Mouse (Mus musculus) myocyte (in vitro differentiated cells): ENCODE measurements at regions not wholly inside any gene's neighbourhood (a gene's known extent, or its start where the extent isn't known, plus 50 kb on each side); places are given as distances from the start of the nearest gene placed in this dataset.
A peak's percentile ranks its signal among the peaks of the same experiment; 100 is the strongest.

Source experiments
- H3K27me3 ChIP-seq: one replicate; pipeline ENCODE4 v1.6.1; 2011; ENCODE audit not compliant: control insufficient read depth, insufficient read depth, insufficient read length
- H3K36me3 ChIP-seq: one replicate; pipeline ENCODE4 v1.6.1; 2011; ENCODE audit not compliant: control insufficient read depth, insufficient read depth
- H3K4me2 ChIP-seq: one replicate; pipeline ENCODE4 v1.6.1; 2011; ENCODE audit warnings: low read depth, control low read depth
- H3K4me3 ChIP-seq: one replicate; pipeline ENCODE4 v1.5.1; 2011; ENCODE audit warnings: mild to moderate bottlenecking, control low read depth, moderate library complexity
- H3K79me2 ChIP-seq: one replicate; pipeline ENCODE4 v1.6.1; 2011; ENCODE audit not compliant: control insufficient read depth, insufficient read depth
- H3ac ChIP-seq: one replicate; pipeline ENCODE4 v1.6.1; 2011; ENCODE audit not compliant: control insufficient read depth, insufficient read length
- CEBPB ChIP-seq: IDR thresholded peaks from 2 replicates; pipeline ENCODE4 v1.6.1; 2011; ENCODE audit warnings: mild to moderate bottlenecking, moderate library complexity; ENCODE audit not compliant: poor library complexity, insufficient read depth, severe bottlenecking
- E2F4 ChIP-seq: IDR thresholded peaks from one replicate; pipeline ENCODE4 v1.6.1; 2011; ENCODE audit warnings: mild to moderate bottlenecking, control low read depth, moderate library complexity; ENCODE audit not compliant: insufficient read depth
- MAX ChIP-seq: IDR thresholded peaks from one replicate; pipeline ENCODE4 v1.6.1; 2011; ENCODE audit warnings: low read depth, mild to moderate bottlenecking, control low read depth
- MYOD1 ChIP-seq, 3 experiments: IDR thresholded peaks; one replicate each; pipeline ENCODE4 v1.6.1; 2011; ENCODE audit warnings: control low read depth in 2 of 3, low read depth in 2 of 3, mild to moderate bottlenecking in 2 of 3, moderate library complexity in 1 of 3; ENCODE audit not compliant: insufficient read length in 2 of 3, control insufficient read depth in 1 of 3
- MYOG ChIP-seq, 3 experiments: IDR thresholded peaks; one replicate each; pipeline ENCODE4 v1.6.1; 2011; ENCODE audit warnings: control low read depth in 2 of 3, low read depth in 2 of 3, mild to moderate bottlenecking in 2 of 3; ENCODE audit not compliant: insufficient read length in 2 of 3, control insufficient read depth in 1 of 3, insufficient read depth in 1 of 3
- POLR2A ChIP-seq: IDR thresholded peaks from one replicate; pipeline ENCODE4 v1.6.1; 2011; ENCODE audit warnings: low read depth, mild to moderate bottlenecking, control low read depth, moderate library complexity; ENCODE audit not compliant: insufficient read length
- POLR2AphosphoS2 ChIP-seq: IDR thresholded peaks from one replicate; pipeline ENCODE4 v1.6.1; 2011; ENCODE audit warnings: low read depth, control low read depth; ENCODE audit not compliant: insufficient read length
- REST ChIP-seq: IDR thresholded peaks from one replicate; pipeline ENCODE4 v1.6.1; 2011; ENCODE audit warnings: mild to moderate bottlenecking, control low read depth, moderate library complexity; ENCODE audit not compliant: insufficient read depth, insufficient read length
- SRF ChIP-seq: IDR thresholded peaks from one replicate; pipeline ENCODE4 v1.6.1; 2011; ENCODE audit warnings: low read depth; ENCODE audit not compliant: control insufficient read depth, insufficient read length
- TCF12 ChIP-seq: IDR thresholded peaks from one replicate; pipeline ENCODE4 v1.6.1; 2011; ENCODE audit warnings: mild to moderate bottlenecking, control low read depth; ENCODE audit not compliant: poor library complexity, insufficient read depth, severe bottlenecking
- TCF3 ChIP-seq: IDR thresholded peaks from one replicate; pipeline ENCODE4 v1.6.1; 2011; ENCODE audit warnings: low read depth, control low read depth; ENCODE audit not compliant: insufficient read length
- USF1 ChIP-seq: IDR thresholded peaks from one replicate; pipeline ENCODE4 v1.6.1; 2011; ENCODE audit warnings: low read depth, mild to moderate bottlenecking, control low read depth, moderate library complexity

- Histone ChIP-seq H3K27me3 (no peaks in the 10 kb centered on the region), H3K4me2 (no peak overlapping the region), H3K4me3 (no peak overlapping the region), H3K36me3 (no peaks in the 10 kb centered on the region), H3K79me2 (no peaks in the 10 kb centered on the region), H3ac (no peak overlapping the region)
- TF ChIP-seq MAX = no peak
- no peak for TF ChIP-seq USF1
- TF ChIP-seq MYOD1 (IDR thresholded peaks at IDR 0.05; ENCODE audit: control insufficient read depth in 1 of 3, insufficient read length in 2 of 3, low read depth in 2 of 3) = no peak
- TF ChIP-seq E2F4 = no peak
- no peak for TF ChIP-seq TCF12
- TF ChIP-seq POLR2AphosphoS2 = no peak
- no peak for TF ChIP-seq MYOG (IDR thresholded peaks at IDR 0.05; ENCODE audit: control insufficient read depth in 1 of 3, insufficient read depth in 1 of 3, insufficient read length in 2 of 3, low read depth in 2 of 3)
- TF ChIP-seq POLR2A = no peak
- no peak for TF ChIP-seq SRF
Observed at GRCm38 (mm10) chr10:118956352-118956751, 86.3 kb upstream of the Dyrk2 start.

- Histone ChIP-seq H3K27me3 (no peaks in the 10 kb centered on the region), H3K4me2 (no peak overlapping the region), H3ac (no peak overlapping the region), H3K36me3 (no peaks in the 10 kb centered on the region), H3K79me2 (no peaks in the 10 kb centered on the region), H3K4me3 (no peak overlapping the region)
- TF ChIP-seq MAX = no peak
- no peak for TF ChIP-seq REST
- no peak for TF ChIP-seq MYOG (IDR thresholded peaks at IDR 0.05; ENCODE audit: control insufficient read depth in 1 of 3, insufficient read depth in 1 of 3, insufficient read length in 2 of 3, low read depth in 2 of 3)
- no peak for TF ChIP-seq TCF12
- TF ChIP-seq USF1 = no peak
- TF ChIP-seq CEBPB = no peak
- no peak for TF ChIP-seq E2F4
Observed at GRCm38 (mm10) chr10:118953440-118953839, 83.4 kb upstream of the Dyrk2 start.

GRCm38 (mm10) chr10:118952756-118953155, 82.7 kb upstream of the Dyrk2 start:
- H3ac ChIP-seq = no peak overlapping the region
- H3K36me3 ChIP-seq = no peaks in the 10 kb centered on the region
- TF ChIP-seq TCF12 (no peak), POLR2AphosphoS2 (no peak), MYOG (IDR thresholded peaks at IDR 0.05; ENCODE audit: control insufficient read depth in 1 of 3, insufficient read depth in 1 of 3, insufficient read length in 2 of 3, low read depth in 2 of 3) (no peak), CEBPB (no peak), MAX (no peak)
- H3K4me3 ChIP-seq = no peak overlapping the region
- no peaks in the 10 kb centered on the region for H3K27me3 ChIP-seq
- H3K4me2 ChIP-seq = no peak overlapping the region
- H3K79me2 ChIP-seq = no peaks in the 10 kb centered on the region

GRCm38 (mm10) chr10:118947724-118948123, 77.7 kb upstream of the Dyrk2 start:
- Histone ChIP-seq H3K36me3 (no peaks in the 10 kb centered on the region), H3K79me2 (no peaks in the 10 kb centered on the region), H3K27me3 (no peaks in the 10 kb centered on the region), H3K4me3 (no peak overlapping the region), H3ac (no peak overlapping the region), H3K4me2 (peak overlapping the region; percentile 36)
- no peak for TF ChIP-seq TCF3
- TF ChIP-seq TCF12 = no peak
- no peak for TF ChIP-seq CEBPB
- no peak for TF ChIP-seq USF1
- TF ChIP-seq MYOD1 (IDR thresholded peaks at IDR 0.05; ENCODE audit: control insufficient read depth in 1 of 3, insufficient read length in 2 of 3, low read depth in 2 of 3) = no peak
- TF ChIP-seq REST = no peak
- no peak for TF ChIP-seq POLR2A
- TF ChIP-seq MYOG (IDR thresholded peaks at IDR 0.05; ENCODE audit: control insufficient read depth in 1 of 3, insufficient read depth in 1 of 3, insufficient read length in 2 of 3, low read depth in 2 of 3) = no peak
- TF ChIP-seq E2F4 = no peak
- no peak for TF ChIP-seq MAX
- no peak for TF ChIP-seq SRF

GRCm38 (mm10) chr10:118947016-118947674, 77.1 kb upstream of the Dyrk2 start:
- H3ac ChIP-seq = no peak overlapping the region
- TF ChIP-seq REST = no peak
- TF ChIP-seq MYOG (IDR thresholded peaks at IDR 0.05; ENCODE audit: control insufficient read depth in 1 of 3, insufficient read depth in 1 of 3, insufficient read length in 2 of 3, low read depth in 2 of 3) = no peak
- no peak for TF ChIP-seq POLR2A
- no peak for TF ChIP-seq POLR2AphosphoS2
- TF ChIP-seq SRF = no peak
- no peak for TF ChIP-seq MYOD1 (IDR thresholded peaks at IDR 0.05; ENCODE audit: control insufficient read depth in 1 of 3, insufficient read length in 2 of 3, low read depth in 2 of 3)
- TF ChIP-seq MAX = no peak
- no peak for TF ChIP-seq TCF3
- TF ChIP-seq CEBPB = no peak
- no peak for TF ChIP-seq USF1
- TF ChIP-seq TCF12 = no peak
- TF ChIP-seq E2F4 = no peak
- no peaks in the 10 kb centered on the region for H3K36me3 ChIP-seq
- peak overlapping the region; percentile 36 for H3K4me2 ChIP-seq
- H3K79me2 ChIP-seq = no peaks in the 10 kb centered on the region
- H3K27me3 ChIP-seq = no peaks in the 10 kb centered on the region
- no peak overlapping the region for H3K4me3 ChIP-seq
